Mouse (Mus musculus) Muller cell, postnatal 12 days (primary cell): ENCODE results near the gene Crip2.
A peak's percentile ranks its signal among the peaks of the same experiment; 100 is the strongest.

Experiments
- DNase-seq: peaks from one replicate; pipeline ENCODE4 v3.0.0-alpha.2; 2015; ENCODE audit errors: inconsistent ontology term

The Crip2 gene

DNA sequence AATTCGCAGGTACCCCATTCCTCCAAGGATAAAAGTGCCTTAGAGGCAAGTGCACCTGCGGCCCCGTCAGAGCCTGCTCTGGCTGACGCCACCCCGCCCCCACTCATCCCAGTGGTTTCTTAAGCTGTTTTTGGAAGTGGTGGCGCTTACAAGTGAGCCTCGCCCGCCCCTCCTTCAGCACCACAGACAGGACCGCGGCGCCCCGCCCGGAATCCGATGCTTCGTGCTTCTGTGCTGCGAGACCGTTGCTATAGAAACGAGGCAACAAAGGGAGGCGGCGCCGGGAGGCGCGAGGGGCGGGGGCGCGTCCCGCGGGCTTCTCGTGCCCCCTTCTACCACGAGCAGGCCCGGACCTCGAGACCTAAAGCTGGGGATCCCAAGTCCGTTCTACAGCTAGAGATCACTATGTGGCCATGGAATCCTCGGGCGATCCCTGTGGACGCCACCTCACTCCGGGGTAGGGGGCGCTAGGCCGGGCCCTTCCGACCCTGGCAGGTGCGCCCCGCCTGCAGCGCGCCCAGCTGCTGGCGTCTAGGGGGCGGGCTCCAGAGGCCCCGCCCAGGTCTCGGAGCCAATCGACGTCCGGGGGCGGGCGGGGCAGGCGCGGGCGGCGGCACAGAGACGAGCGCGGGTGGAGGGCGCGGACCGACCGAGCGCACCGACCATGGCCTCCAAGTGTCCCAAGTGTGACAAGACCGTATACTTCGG lies at the start of gene Crip2:
TSS of gene Crip2 (plus strand) at position 329 of the 708 bp plus-strand sequence.
- peak; percentile 98 for DNase-seq

- DNase-seq: no peak
Observed at GRCm38 (mm10) chr12:113097040-113097439, 43.0 kb upstream of the Crip2 start.

DNA sequence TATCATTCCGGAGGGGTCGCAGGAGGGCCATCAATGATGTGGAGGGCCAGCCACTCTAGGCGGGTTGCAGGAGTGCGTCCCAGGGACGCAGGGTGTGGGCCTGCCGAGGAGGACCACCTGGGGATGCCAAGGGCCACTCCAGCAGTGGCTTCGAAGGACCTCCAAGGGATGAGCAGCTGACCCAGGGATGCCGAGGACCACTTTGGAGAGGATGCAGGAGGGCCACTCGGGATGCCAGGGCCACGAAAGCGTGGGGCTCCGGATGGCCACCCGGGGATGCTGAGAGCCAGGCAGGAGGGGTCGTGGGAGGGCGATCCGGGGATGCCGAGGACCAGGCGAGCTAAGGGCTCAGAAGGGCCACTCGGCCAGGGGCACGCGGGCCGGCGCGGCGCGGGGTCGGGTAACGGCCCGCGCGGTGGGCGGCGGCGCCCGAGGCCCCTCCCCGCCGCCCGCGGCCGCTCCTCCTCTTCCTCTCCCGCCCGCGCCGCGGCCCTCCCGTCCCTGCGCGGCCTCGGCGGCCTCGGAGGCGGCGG lies 42.2 kb upstream of the Crip2 start, which contains the start of gene Mta1:
TSS of gene Mta1 (plus strand) at position 530 of the 533 bp plus-strand sequence.
- DNase-seq: peak; percentile 75

- DNase-seq: peak; percentile 40
Observed at GRCm38 (mm10) chr12:113098530-113099151, 41.4 kb upstream of the Crip2 start.

- no peak for DNase-seq
Observed at GRCm38 (mm10) chr12:113099470-113100237, 40.4 kb upstream of the Crip2 start.

DNA sequence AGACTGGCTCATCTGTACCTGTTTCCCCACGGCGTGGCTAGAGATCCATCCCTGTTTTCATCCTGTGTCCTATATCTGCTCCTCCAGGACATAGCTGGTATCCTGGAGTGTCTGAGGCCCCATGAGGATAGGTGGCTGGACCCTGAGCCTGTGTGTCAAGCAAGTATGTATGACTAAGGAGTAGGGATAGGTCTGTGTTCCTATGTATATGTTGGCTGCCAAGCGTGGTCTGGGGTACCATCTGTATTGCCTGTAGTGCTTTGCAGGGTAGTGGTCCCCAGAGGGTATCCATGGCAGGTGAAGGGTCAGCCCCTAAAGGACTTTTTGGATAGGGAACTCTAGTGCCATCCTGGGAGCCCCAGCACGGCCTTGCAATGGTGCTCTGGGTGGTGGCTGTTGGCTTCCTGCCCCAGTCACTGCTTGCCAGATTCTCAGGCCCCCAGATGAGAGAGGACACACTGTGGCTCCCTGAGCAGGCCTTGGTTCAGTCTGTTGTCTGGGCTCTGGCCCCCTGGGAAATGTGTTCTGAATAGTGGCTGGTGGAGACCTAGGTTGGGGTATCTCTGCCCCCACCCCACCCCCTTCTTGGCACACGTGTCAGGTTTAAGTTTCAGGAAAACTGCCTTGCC lies 39.5 kb upstream of the Crip2 start:
- peak; percentile 37 for DNase-seq

DNA sequence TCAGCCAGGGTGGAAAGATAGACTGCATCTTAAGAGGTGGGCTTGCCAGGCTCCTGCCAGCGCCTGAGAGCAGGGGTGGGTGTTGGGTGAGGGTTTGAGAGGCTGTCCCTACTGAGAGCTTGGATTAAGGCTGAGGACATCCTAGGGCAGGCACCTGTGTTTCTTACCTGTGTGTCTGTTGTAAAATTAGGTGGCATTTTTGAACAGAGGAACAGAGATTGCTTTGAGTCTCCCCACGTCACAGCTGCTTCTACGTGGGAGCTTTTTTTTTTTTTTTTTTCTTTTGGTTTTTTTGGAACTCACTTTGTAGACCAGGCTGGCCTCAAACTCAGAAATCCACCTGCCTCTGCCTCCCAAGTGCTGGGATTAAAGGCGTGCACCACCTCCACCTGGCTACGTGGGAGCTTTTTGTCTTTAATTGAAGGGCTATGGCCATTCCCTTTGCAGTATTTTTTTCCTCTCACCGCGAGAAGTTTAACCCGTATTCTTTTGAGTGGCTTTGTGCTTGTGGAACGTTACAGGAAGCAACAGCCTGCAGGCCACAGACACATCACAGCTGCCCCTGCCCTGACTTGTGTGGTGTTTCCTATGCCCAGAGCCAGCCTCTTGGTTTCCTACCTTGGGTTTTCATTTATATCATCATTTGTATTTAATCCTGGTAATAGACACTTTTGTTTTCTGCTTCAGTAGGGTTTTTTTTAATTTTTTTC lies 38.6 kb upstream of the Crip2 start:
- no peak for DNase-seq

DNA sequence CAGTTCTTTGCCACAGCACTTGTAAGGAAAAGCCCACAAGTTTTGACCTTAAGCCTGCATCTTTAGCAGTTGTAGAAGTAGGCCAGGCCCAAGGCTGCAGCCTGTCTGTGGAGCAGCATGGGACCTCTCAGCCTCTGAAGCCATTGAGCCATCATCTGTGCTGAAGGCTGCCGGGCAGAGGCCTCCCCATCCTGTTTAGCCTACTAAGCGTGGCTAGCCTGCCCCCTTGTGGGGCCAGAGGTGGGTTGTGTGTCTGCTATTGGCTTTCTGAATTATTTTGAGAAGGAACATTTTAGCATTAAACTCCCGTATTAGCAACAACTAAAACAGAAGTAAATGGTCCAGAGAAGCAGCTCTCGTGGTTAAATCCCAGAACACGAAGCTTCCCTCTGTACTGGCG lies 37.6 kb upstream of the Crip2 start:
- DNase-seq: peak; percentile 69

GRCm38 (mm10) chr12:113103846-113104451 lies 36.1 kb upstream of the Crip2 start:
- no peak for DNase-seq

GRCm38 (mm10) chr12:113106386-113106785 lies 33.6 kb upstream of the Crip2 start:
- DNase-seq: peak; percentile 54

DNA sequence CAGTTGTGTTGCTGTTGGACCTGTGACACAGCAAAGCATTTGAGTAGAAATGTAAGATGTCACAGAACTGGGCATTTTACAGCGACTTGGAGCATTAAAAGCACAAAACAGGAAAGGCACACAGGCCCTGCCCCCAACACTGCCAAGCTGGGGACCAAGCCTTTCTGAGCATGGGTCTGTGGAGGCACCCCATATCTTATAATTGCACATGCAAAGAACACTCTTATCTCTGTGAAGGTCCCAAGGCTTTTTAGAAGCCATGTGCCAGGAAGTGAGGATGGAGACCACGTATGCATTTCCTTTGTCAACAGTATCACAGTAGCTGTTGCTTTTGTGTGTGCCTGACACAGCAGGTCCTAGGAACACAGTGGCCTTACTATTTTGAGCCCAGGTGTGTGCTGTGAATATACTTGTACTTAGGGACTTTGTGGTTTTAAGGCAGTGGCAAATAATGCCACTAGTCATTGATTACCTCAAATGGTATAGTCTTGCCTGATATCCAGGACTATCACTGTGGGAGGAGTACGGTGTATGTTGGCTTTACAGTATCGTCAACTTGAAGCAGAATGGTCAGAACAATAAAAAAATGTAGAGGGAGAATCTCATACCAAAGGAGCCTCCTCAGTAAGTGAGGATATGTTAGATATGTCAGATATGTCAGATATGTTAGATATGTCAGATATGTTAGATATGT lies 32.5 kb upstream of the Crip2 start:
- DNase-seq: no peak

DNA sequence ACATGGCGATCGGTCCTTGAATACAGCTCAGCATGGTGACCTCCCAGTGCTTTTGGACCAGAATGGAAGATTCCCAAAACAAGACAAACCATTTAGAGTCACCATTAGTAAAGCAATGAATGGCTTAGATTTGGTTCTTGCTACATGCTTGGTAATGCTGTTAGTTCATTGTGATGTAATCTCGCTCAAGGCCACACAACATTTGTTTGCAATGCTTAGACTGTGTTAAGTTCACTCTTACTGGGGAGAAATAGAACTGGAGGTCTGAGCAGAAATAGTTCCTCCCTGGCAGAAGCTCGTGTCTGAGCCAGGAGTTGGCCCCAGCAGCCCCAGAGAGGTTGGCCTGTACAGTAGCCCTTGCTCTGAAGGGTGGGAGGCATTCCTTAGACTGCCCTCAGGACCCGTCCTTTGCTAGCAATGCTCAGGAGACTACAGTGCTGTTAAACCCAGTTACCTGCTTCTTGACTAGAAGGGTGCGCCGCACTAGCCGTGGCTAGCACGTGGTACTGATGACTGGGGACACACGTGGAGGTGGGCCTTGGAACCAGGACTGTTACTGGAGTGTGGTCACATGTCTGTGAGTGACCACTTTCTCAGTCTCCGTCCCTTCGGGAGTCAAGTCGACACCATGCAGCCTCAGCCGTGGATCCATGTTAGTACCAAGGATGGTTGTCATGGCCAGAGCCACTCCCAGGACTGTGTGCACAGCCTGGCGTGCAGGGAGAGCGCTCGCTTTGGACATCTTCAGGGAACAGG lies 31.3 kb upstream of the Crip2 start:
- no peak for DNase-seq

- DNase-seq: no peak
Observed at GRCm38 (mm10) chr12:113109801-113110200, 30.2 kb upstream of the Crip2 start.

GRCm38 (mm10) chr12:113114141-113114540 lies 25.9 kb upstream of the Crip2 start:
- no peak for DNase-seq

DNA sequence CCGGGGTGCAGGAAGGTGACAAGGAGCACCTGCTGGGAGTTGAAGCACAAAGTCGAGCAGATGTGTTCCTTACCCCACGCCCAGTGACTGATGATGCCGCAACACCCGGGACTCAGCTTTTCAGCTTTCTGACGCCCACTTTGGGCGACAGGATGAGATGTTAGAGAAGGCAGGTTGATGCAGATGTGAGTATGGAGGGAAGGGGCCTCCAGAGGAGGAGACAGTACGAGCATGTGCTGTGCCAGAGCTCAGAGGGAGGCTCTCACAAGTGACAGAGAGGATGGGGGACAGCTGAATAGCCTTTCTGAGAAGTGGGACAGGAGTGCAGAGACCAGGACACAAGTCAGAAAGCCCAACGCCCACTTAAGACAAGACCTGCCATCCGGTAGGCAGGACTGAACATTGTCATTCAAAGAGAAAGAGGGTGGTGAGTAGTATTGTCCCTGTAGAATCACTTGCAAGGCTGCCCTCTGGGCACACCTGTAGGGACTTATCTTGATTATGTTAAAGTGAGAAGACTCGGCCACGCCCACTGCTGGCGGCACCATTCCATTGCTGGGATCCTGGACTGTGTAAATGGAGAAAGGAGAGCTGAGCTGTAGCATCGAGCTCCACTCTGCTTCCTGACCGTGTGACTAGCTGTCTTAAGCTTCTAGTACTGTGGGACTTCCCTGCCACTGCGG lies 25.0 kb upstream of the Crip2 start:
- DNase-seq: no peak

DNA sequence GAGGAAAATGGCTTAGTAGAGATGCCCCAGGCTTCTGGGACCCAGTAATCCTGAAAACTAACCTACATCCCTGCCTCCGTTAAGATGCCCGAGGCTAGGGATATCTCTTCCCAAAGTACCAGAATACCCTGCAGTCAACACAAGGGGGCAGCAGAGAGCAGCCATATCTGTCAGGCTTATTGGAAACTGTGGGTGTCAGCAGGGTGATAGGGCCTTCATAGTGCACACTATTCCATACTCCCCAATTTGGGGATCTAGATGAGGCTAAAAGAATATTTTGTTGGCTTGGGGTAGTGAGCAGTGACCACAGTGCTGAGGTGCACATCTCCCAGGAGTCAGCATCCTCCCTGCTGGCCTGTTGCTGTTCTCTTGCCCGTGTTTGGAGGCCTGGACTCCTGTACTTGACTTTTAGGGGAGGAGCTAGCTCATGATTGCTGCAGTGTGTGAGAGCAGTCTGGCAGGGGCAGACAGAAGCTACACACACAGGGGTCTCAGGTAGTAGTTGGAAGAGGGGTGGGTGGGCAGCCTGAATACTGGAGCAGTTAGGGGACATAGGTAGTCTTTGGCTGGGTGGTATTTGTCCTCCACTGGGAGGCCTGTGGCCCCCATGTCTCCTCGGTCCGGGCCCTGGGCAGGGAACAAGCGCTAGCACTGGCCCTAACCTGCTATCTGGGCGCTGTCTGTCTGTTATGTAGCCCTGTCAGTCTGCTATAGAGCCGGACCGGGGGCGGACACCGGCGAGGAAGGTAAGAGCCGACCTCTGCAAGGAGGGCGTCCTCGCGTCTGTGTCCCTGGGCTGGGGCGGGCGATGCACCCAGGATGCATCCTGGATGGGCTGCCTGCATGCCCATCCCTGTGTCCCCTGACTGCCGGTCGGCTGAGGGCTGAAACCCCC lies 20.3 kb upstream of the Crip2 start:
- peak; percentile 66 for DNase-seq

GRCm38 (mm10) chr12:113124726-113125125 lies 15.3 kb upstream of the Crip2 start:
- DNase-seq: no peak

GRCm38 (mm10) chr12:113130732-113131131 lies 9.3 kb upstream of the Crip2 start:
- no peak for DNase-seq
